Mouse (Mus musculus) hindbrain, embryonic 16.5 days (tissue): ENCODE data around the gene Hc. TPM values are rescaled to one million over a fixed set of nuclear protein-coding genes. Genes with fewer than 3 reads are reported as not detected.

Source experiments
- ATAC-seq: fragments of 200-750 bp; cut with Nextera tagmentation; 2 replicates; pipeline ENCODE4 v1.8.0; 2017; ENCODE audit warnings: moderate TSS enrichment, moderate library complexity
- H3K27ac ChIP-seq: fragments of 300-500 bp; sonication (generic); 2 replicates; pipeline ENCODE4 v1.5.1; 2014; ENCODE audit warnings: low read depth, mild to moderate bottlenecking, control low read depth, low read length, moderate library complexity
- H3K27me3 ChIP-seq: fragments of 300-500 bp; sonication (generic); replicated peaks from 2 replicates; pipeline ENCODE4 v1.6.1; 2014; ENCODE audit warnings: low read length; ENCODE audit not compliant: control insufficient read depth, insufficient read depth
- H3K36me3 ChIP-seq: fragments of 300-500 bp; sonication (generic); 2 replicates; pipeline ENCODE4 v1.6.1; 2014; ENCODE audit warnings: mild to moderate bottlenecking, low read length, moderate library complexity, mixed read lengths; ENCODE audit not compliant: control insufficient read depth, insufficient read depth
- H3K4me1 ChIP-seq: fragments of 300-500 bp; sonication (generic); 2 replicates; pipeline ENCODE4 v1.6.1; 2014; ENCODE audit warnings: low read depth, low read length; ENCODE audit not compliant: control insufficient read depth, insufficient read depth
- H3K4me2 ChIP-seq: fragments of 300-500 bp; sonication (generic); 2 replicates; pipeline ENCODE4 v1.6.1; 2014; ENCODE audit warnings: mild to moderate bottlenecking, low read length, control low read depth, moderate library complexity
- H3K4me3 ChIP-seq: fragments of 300-500 bp; sonication (generic); 2 replicates; pipeline ENCODE4 v1.5.1; 2014; ENCODE audit warnings: mild to moderate bottlenecking, low read length, control low read depth, moderate library complexity
- H3K9ac ChIP-seq: fragments of 300-500 bp; sonication (generic); 2 replicates; pipeline ENCODE4 v1.6.1; 2014; ENCODE audit warnings: low read depth, mild to moderate bottlenecking, control low read depth, low read length, moderate library complexity
- H3K9me3 ChIP-seq: fragments of 300-500 bp; sonication (generic); 2 replicates; pipeline ENCODE4 v1.6.1; 2014; ENCODE audit warnings: mild to moderate bottlenecking, low read length, moderate library complexity; ENCODE audit not compliant: control insufficient read depth
- WGBS: fragments of 180-500 bp; shearing (Covaris S2); extraction: QIAGEN DNeasy Blood & Tissue Kit; methylation state at CpG from one replicate; pipeline ENCODE4 v1.1.7; 2014; 5-methylcytosine and 5-hydroxymethylcytosine counted together
- polyA plus RNA-seq: library from polyadenylated mRNA; unstranded; fragments of >200 nt; fragmentation: Nextera tagmentation; extraction: Ambion mirVana; gene quantifications from 2 replicates; pipeline ENCODE4 v1.2.1, GENCODE M21; 2015

Gene Hc
- polyA plus RNA-seq, 1 experiment from 2014 or later, result 0.24 TPM

DNA sequence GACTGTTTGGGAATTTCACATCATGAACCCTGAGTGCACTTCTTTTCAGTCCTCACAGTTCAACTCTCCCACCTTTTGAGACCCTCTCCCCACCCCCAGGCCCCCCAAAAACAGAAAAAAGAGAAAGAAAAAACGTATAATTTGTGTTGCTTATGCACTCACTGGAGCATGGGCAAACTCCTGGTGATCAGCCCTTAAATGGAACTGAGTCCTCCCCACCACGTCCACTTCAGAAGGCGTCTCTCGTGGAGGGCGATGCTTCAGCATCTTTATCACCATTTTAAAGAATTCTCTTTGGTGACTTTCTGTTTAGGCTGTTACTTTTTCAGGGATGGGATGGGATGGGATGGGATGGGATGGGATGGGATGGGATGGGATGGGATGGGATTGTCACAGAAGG lies 39.4 kb downstream of the Hc start:
- Histone ChIP-seq H3K9ac (no peak overlapping the region), H3K27me3 (no peaks in the 10 kb centered on the region), H3K4me1 (no peaks in the 10 kb centered on the region), H3K9me3 (peaks cover 3% of the 10 kb centered on the region; the same call in 1 of the 2 replicates), H3K4me2 (no peak overlapping the region), H3K27ac (no peak overlapping the region), H3K36me3 (no peaks in the 10 kb centered on the region), H3K4me3 (no peak overlapping the region)
- no peak for ATAC-seq
- WGBS, result 85% methylated on average over 5 of the region's 5 CpGs

DNA sequence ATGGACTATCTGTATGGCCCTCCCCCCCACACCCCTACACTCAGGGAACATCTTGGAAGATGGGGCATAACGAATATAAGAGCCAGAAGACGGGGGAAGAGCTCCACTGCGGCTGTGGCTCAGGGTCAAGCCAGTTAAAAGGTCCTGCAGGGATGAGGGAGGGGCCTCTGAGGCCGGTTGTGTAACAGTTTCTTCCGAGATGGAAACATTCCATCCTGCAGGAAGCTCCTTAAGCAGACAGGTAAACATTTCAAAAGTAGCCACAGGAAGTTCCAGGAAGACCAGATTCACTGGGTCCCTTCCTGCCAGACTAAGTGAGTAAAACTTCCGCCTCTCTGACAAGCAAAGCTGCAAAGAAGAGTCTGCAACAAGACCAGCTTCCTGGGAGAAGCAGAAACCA lies 45.4 kb downstream of the Hc start:
- H3K27ac ChIP-seq, result no peak overlapping the region
- no peaks in the 10 kb centered on the region for H3K36me3 ChIP-seq
- H3K9ac ChIP-seq, result no peak overlapping the region
- H3K4me3 ChIP-seq, result no peak overlapping the region
- no peaks in the 10 kb centered on the region for H3K4me1 ChIP-seq
- H3K4me2 ChIP-seq, result no peak overlapping the region
- H3K27me3 ChIP-seq, result no peaks in the 10 kb centered on the region
- no peak for ATAC-seq
- no peaks in the 10 kb centered on the region for H3K9me3 ChIP-seq
- 46% methylated on average over 6 of the region's 6 CpGs for WGBS

DNA sequence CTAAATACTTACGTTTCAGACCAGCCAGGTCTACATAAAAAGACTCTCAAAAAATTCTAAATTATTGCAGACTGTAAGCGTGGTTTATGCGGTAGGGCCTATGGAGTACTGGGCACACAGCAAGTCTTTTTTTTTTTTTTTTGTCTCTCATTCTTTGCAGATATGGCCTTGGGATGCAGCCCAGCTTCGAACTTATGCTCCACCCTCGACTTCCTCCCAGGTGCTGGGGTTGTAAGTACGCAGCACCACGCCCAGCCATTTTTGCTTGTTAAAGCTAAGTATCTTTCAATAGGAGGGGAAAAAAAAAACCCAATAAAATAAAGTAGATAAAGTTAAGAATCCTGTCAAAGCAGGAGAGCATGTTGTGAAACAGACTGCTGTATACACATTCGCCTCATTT lies 49.6 kb downstream of the Hc start:
- Histone ChIP-seq H3K36me3 (no peaks in the 10 kb centered on the region), H3K9me3 (no peaks in the 10 kb centered on the region), H3K27ac (no peak overlapping the region), H3K9ac (no peak overlapping the region), H3K4me3 (no peak overlapping the region), H3K27me3 (no peaks in the 10 kb centered on the region), H3K4me2 (no peak overlapping the region), H3K4me1 (no peaks in the 10 kb centered on the region)
- WGBS, result 96% methylated on average over 8 of the region's 8 CpGs
- no peak for ATAC-seq

DNA sequence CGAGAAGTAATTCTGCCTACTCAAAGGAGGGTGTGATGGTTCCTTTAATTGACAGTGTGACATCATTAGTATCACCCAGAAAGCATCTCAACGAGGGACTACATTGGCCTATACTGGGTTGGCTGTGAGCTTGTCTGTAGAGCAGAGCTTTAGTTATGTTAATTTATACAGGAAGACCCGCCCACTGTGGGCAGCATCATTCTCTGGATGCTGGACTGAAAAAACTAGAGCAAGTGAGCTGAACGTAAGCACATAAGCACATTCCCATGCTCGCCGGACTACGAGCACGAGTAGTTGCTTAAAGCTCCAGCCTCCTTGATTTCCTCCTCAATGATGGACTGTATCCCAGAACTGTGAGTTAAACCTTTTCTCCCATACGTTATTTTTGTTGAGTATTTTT lies 62.3 kb downstream of the Hc start:
- Histone ChIP-seq H3K4me2 (no peak overlapping the region), H3K4me3 (no peak overlapping the region), H3K27ac (no peak overlapping the region), H3K36me3 (no peaks in the 10 kb centered on the region), H3K4me1 (peaks cover 3% of the 10 kb centered on the region), H3K27me3 (no peaks in the 10 kb centered on the region), H3K9me3 (no peaks in the 10 kb centered on the region), H3K9ac (no peak overlapping the region)
- WGBS, result 86% methylated on average over 9 of the region's 9 CpGs
- no peak for ATAC-seq

DNA sequence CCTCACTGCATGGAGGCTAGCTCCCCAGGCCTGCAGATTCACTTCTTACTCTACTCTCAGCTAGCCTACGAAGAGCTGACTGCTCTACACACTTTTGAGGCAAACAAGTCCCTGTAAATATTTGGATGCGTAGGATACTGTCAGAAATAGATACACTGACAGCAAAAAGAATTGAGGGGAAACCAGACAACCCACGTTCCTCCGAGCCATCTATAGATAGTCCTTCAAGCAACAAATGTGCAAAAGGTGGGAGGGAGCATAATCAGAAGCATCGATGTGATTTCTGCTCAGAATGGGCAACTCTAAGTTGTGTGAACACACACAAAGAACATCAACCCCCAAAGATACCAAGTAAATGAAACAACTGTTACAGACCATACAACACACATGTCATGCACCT lies 64.7 kb downstream of the Hc start:
- WGBS, result 92% methylated on average over 5 of the region's 5 CpGs

DNA sequence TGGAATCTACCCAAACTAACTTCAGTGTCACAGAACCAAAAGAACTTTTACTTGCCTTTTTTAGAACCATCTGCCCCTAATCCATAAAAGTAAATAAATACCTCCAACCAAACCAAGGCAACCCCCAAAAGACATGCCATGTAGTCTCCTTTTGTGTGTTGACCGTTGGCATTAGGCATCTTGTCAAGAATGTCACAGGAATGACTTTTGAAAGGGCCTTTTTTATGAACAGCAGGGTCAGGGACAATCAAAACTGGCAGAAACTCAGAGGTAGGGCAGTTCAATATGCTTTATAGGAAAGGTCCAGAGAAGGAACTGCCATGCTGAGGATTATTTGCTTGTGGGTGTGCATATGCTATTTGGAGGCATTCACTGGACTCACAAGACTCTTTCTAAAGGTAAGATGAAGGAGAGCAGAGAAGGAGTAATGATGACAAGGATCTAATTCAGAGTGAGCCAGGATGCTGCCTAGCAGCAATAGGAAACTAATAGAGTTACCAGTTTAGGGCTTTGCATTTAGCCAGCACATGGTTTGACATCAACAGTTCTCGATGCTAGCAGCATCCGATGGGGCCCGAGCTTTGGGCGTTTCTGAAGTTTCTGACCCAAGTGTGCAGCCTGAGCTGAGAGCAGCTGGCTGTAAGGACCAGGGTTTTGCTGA lies 67.4 kb downstream of the Hc start:
- Histone ChIP-seq H3K27ac (peak overlapping the region; percentile 26; the same call in 1 of the 2 replicates), H3K9ac (no peak overlapping the region), H3K27me3 (no peaks in the 10 kb centered on the region), H3K4me1 (peaks cover 15% of the 10 kb centered on the region), H3K4me2 (no peak overlapping the region), H3K9me3 (no peaks in the 10 kb centered on the region), H3K4me3 (no peak overlapping the region), H3K36me3 (no peaks in the 10 kb centered on the region)
- ATAC-seq, result peak; percentile 63
- 33% methylated on average over 5 of the region's 5 CpGs for WGBS

More for the DNA sequence above, 64.7 kb downstream of the Hc start:
- no peak overlapping the region for H3K27ac ChIP-seq
- no peak overlapping the region for H3K9ac ChIP-seq
- no peak overlapping the region for H3K4me2 ChIP-seq
- H3K36me3 ChIP-seq, result no peaks in the 10 kb centered on the region
- no peak for ATAC-seq
- H3K4me1 ChIP-seq, result peaks cover 15% of the 10 kb centered on the region
- H3K4me3 ChIP-seq, result no peak overlapping the region
- no peaks in the 10 kb centered on the region for H3K9me3 ChIP-seq
- H3K27me3 ChIP-seq, result no peaks in the 10 kb centered on the region

DNA sequence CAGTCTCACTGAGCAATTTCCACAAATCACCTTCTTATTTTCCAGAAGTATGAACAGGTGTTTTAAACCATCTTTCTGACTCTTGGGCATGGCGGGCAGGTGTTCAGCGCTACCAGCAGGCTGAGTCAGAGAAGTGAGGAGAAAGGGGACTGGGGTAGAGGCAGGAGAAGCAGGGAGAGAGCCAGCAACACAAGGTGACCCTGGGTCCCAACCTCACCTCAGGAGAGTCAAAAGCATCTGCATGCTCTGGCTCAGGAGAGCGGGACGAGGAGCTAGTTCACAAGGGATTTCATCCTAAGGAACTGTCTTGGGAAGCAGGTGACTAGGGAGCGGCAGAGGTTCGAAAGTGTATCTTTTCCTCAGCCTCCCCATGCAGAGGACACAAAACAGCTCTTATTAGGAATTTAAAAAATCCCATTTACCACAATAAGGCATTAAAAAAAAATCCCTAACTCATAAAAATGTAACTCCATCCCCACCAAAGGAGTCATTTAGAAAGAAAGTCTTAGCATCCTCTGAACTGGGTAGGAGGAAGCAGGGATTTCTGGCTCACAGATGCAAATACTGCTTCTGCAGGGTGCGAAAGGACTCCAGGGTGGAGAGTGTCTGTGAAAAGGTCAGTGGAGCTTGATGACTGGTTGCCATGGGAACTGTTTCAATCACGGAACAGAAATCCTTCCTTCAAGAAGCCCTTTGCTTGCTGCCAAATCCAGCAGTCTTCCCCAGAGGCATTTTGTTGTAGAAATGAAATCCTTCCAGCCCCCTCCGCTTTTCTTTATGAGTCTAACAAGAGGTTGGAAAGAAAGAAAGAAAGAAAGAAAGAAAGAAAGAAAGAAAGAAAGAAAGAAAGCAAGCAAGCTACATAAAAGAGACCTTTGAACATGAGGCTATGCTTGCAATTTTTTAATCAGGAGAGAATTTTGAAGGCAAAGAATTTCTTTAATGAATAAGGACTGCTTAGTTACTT lies 68.2 kb downstream of the Hc start:
- H3K4me3 ChIP-seq, result no peak overlapping the region
- H3K36me3 ChIP-seq, result no peaks in the 10 kb centered on the region
- WGBS, result 8% methylated on average over 9 of the region's 9 CpGs
- no peaks in the 10 kb centered on the region for H3K9me3 ChIP-seq
- peak overlapping the region; percentile 33 for H3K4me2 ChIP-seq
- H3K9ac ChIP-seq, result no peak overlapping the region
- H3K27ac ChIP-seq, result peak overlapping the region; percentile 73
- H3K27me3 ChIP-seq, result no peaks in the 10 kb centered on the region
- ATAC-seq, result peak; percentile 87
- peaks cover 15% of the 10 kb centered on the region for H3K4me1 ChIP-seq

DNA sequence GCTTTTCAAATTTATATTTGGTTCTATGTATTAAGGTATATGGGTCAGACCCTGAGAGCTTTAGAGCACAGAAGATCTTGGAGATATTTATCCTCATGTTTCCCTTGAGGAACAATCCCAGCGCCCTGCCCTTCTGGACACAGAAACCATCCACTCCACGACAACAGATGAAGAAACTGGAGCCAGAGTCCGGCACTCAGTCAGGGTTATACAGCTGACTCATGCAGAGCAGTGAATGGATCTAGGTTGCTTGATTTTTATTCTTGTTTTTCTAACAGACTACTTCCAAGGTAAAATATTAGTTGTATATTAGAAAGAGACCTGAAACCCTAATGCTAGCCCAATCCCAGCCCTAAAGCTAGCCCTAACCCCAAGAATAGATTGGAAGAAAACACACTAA lies 69.3 kb downstream of the Hc start:
- H3K4me3 ChIP-seq, result no peak overlapping the region
- H3K9ac ChIP-seq, result no peak overlapping the region
- no peaks in the 10 kb centered on the region for H3K27me3 ChIP-seq
- no peaks in the 10 kb centered on the region for H3K36me3 ChIP-seq
- H3K4me2 ChIP-seq, result no peak overlapping the region
- WGBS, result 82% methylated on average over 3 of the region's 3 CpGs
- ATAC-seq, result no peak
- peaks cover 15% of the 10 kb centered on the region for H3K4me1 ChIP-seq
- no peak overlapping the region for H3K27ac ChIP-seq
- no peaks in the 10 kb centered on the region for H3K9me3 ChIP-seq

DNA sequence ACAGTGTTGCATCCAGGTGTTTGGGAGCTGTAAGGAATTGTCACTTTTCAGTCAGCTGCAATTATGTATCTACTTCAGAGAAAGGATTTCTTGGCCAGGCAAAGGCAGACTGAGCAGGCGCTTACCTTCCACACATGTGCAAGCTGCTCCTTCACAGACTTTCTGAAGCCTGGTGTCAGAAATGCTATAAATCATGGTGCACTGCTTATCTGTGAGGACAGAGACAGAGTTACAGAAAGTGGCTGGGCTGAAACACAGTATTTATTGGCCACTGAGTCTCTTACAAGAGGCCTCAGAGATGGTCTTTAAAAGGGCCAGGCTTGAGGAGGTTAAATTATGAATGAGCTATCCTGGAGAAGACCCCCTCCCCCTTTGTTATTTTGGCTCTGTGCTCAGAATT lies 71.5 kb downstream of the Hc start:
- Histone ChIP-seq H3K4me2 (no peak overlapping the region), H3K4me3 (no peak overlapping the region), H3K27me3 (no peaks in the 10 kb centered on the region), H3K27ac (no peak overlapping the region), H3K36me3 (no peaks in the 10 kb centered on the region), H3K9me3 (no peaks in the 10 kb centered on the region), H3K4me1 (peaks cover 15% of the 10 kb centered on the region), H3K9ac (no peak overlapping the region)
- 71% methylated on average over 1 of the region's 1 CpGs for WGBS
- no peak for ATAC-seq
